Mouse (Mus musculus) ES-Bruce4 (cell line): Measurements from ENCODE around the gene Eml2. TPM values are rescaled to one million over a fixed set of nuclear protein-coding genes. Genes with fewer than 3 reads are reported as not detected.

Source experiments
- H3K27ac ChIP-seq: 2 replicates; pipeline ENCODE4 v1.5.1; 2012; ENCODE audit warnings: low read length, inconsistent platforms; ENCODE audit not compliant: insufficient read depth
- H3K27me3 ChIP-seq: 2 replicates; pipeline ENCODE4 v1.6.1; 2012; ENCODE audit warnings: mild to moderate bottlenecking, low read length, inconsistent platforms; ENCODE audit not compliant: control insufficient read depth, poor library complexity, insufficient read depth, severe bottlenecking
- H3K36me3 ChIP-seq: 2 replicates; pipeline ENCODE4 v1.6.1; 2012; ENCODE audit warnings: inconsistent platforms, mild to moderate bottlenecking, low read length, moderate library complexity; ENCODE audit not compliant: control insufficient read depth, poor library complexity, insufficient read depth, severe bottlenecking
- H3K4me1 ChIP-seq: one replicate; pipeline ENCODE4 v1.8.1; 2011; ENCODE audit warnings: low read length; ENCODE audit not compliant: control insufficient read depth, insufficient read depth
- H3K4me3 ChIP-seq: 2 replicates; pipeline ENCODE4 v1.5.1; 2011; ENCODE audit warnings: low read depth, mild to moderate bottlenecking, low read length
- H3K9ac ChIP-seq: 2 replicates; pipeline ENCODE4 v1.6.1; 2012; ENCODE audit warnings: low read depth, mild to moderate bottlenecking, inconsistent platforms; ENCODE audit not compliant: poor library complexity, severe bottlenecking
- H3K9me3 ChIP-seq: replicated peaks from 2 replicates; pipeline ENCODE4 v1.6.1; 2012; ENCODE audit warnings: mild to moderate bottlenecking, low read length, inconsistent platforms; ENCODE audit not compliant: control insufficient read depth, poor library complexity, insufficient read depth, severe bottlenecking
- CTCF ChIP-seq: IDR thresholded peaks from one replicate; pipeline ENCODE4 v1.8.1; 2011; ENCODE audit warnings: low read depth, low read length
- EP300 ChIP-seq: IDR thresholded peaks from 2 replicates; pipeline ENCODE4 v1.6.1; 2011; ENCODE audit warnings: low read depth, low read length; ENCODE audit not compliant: insufficient read depth
- POLR2A ChIP-seq: IDR thresholded peaks from one replicate; pipeline ENCODE4 v1.8.1; 2011; ENCODE audit warnings: low read length; ENCODE audit not compliant: insufficient read depth
- polyA plus RNA-seq: library from polyadenylated mRNA; stranded (reverse); fragments of >200 nt; gene quantifications from 2 replicates; pipeline ENCODE4 v1.2.4, GENCODE M21; 2011; ENCODE audit warnings: low read depth; ENCODE audit not compliant: missing spikeins, insufficient read depth, insufficient read length

The Eml2 gene
- polyA plus RNA-seq, 1 experiment = 64.4 TPM

GRCm38 (mm10) chr7:19240905-19241463 lies 64.8 kb downstream of the Eml2 start:
- no peak for TF ChIP-seq EP300
- no peak for TF ChIP-seq CTCF
- no peak for TF ChIP-seq POLR2A
- 0 out of 2 replicates have a peak, but pooled peaks cover 4% of the 10 kb centered on the region for H3K36me3 ChIP-seq
- H3K9ac ChIP-seq = no peak overlapping the region
- no peak overlapping the region for H3K4me3 ChIP-seq
- no peak overlapping the region for H3K27ac ChIP-seq
- no peaks in the 10 kb centered on the region for H3K27me3 ChIP-seq
- peaks cover 4% of the 10 kb centered on the region for H3K4me1 ChIP-seq
- no peaks in the 10 kb centered on the region for H3K9me3 ChIP-seq

GRCm38 (mm10) chr7:19242005-19242404 lies 65.8 kb downstream of the Eml2 start:
- Histone ChIP-seq H3K27me3 (no peaks in the 10 kb centered on the region), H3K4me3 (no peak overlapping the region), H3K4me1 (peaks cover 4% of the 10 kb centered on the region), H3K9ac (no peak overlapping the region), H3K36me3 (0 out of 2 replicates have a peak, but pooled peaks cover 4% of the 10 kb centered on the region), H3K27ac (no peak overlapping the region), H3K9me3 (no peaks in the 10 kb centered on the region)
- TF ChIP-seq CTCF (no peak), EP300 (no peak), POLR2A (no peak)

DNA sequence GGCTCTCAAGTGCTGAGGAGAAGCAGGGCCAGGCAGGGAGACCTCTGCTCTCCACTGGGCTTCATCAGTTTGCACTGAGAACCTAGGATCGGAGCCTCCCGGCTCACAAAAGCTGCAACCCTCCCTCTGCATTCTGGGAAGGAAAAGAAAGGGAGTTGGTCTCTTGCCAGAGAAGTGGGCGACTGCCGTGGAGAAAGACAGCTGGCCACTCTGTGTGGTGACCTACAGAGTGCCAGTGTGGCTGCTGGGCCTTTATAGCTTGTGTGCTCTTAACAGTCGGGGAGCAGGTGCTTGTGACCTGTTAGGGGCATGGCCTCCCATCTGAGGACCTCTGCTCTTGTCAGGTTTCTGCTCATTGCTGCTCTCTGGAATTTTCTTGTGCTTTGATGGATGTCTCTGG lies 67.6 kb downstream of the Eml2 start:
- Histone ChIP-seq H3K36me3 (0 out of 2 replicates have a peak, but pooled peaks cover 4% of the 10 kb centered on the region), H3K9me3 (no peaks in the 10 kb centered on the region), H3K9ac (no peak overlapping the region), H3K4me3 (no peak overlapping the region), H3K27me3 (no peaks in the 10 kb centered on the region), H3K4me1 (peaks cover 4% of the 10 kb centered on the region), H3K27ac (no peak overlapping the region)
- TF ChIP-seq CTCF (no peak), POLR2A (no peak), EP300 (no peak)

GRCm38 (mm10) chr7:19245083-19245482 lies 68.9 kb downstream of the Eml2 start:
- no peaks in the 10 kb centered on the region for H3K9me3 ChIP-seq
- 0 out of 2 replicates have a peak, but pooled peaks cover 4% of the 10 kb centered on the region for H3K36me3 ChIP-seq
- H3K9ac ChIP-seq = no peak overlapping the region
- no peak overlapping the region for H3K27ac ChIP-seq
- TF ChIP-seq CTCF = no peak
- TF ChIP-seq POLR2A = no peak
- TF ChIP-seq EP300 = no peak
- no peaks in the 10 kb centered on the region for H3K27me3 ChIP-seq
- peaks cover 2% of the 10 kb centered on the region for H3K4me1 ChIP-seq
- H3K4me3 ChIP-seq = no peak overlapping the region

- Histone ChIP-seq H3K27ac (no peak overlapping the region), H3K9me3 (no peaks in the 10 kb centered on the region), H3K4me1 (peaks cover 2% of the 10 kb centered on the region), H3K36me3 (0 out of 2 replicates have a peak, but pooled peaks cover 4% of the 10 kb centered on the region), H3K27me3 (no peaks in the 10 kb centered on the region), H3K4me3 (no peak overlapping the region), H3K9ac (no peak overlapping the region)
- TF ChIP-seq EP300 (no peak), CTCF (no peak), POLR2A (no peak)
Measured at GRCm38 (mm10) chr7:19246855-19247254, 70.6 kb downstream of the Eml2 start.

DNA sequence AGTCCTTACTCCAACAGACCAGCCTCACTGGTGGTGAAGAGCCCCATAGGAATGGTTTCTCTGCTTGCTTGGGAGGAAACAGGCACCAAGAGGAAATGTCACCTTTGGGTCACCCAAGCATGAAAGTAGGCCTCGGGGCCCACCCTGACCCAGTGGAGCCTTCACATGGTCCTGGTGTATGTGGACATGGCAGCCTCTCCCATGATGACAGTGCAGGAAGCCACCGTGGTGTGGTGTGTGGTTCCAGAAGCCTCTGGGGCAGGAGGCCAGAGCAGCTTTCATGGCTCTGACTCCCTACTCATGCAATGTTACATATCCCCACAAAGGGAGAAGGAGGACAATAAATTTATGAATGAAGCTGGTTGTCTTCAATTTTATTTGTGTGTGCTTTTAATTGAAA lies 71.3 kb downstream of the Eml2 start:
- H3K4me3 ChIP-seq = no peak overlapping the region
- TF ChIP-seq EP300 (no peak), CTCF (no peak), POLR2A (no peak)
- H3K27me3 ChIP-seq = no peaks in the 10 kb centered on the region
- peaks cover 2% of the 10 kb centered on the region for H3K4me1 ChIP-seq
- no peak overlapping the region for H3K9ac ChIP-seq
- H3K9me3 ChIP-seq = no peaks in the 10 kb centered on the region
- no peak overlapping the region for H3K27ac ChIP-seq
- H3K36me3 ChIP-seq = 0 out of 2 replicates have a peak, but pooled peaks cover 4% of the 10 kb centered on the region
